Mouse (Mus musculus): ENCODE data around the gene Pim3. TPM values are rescaled to one million over a fixed set of nuclear protein-coding genes. Genes with fewer than 3 reads are reported as not detected.

Pim3 gene
- polyA plus RNA-seq, 1 experiment: 0.49 TPM

DNA sequence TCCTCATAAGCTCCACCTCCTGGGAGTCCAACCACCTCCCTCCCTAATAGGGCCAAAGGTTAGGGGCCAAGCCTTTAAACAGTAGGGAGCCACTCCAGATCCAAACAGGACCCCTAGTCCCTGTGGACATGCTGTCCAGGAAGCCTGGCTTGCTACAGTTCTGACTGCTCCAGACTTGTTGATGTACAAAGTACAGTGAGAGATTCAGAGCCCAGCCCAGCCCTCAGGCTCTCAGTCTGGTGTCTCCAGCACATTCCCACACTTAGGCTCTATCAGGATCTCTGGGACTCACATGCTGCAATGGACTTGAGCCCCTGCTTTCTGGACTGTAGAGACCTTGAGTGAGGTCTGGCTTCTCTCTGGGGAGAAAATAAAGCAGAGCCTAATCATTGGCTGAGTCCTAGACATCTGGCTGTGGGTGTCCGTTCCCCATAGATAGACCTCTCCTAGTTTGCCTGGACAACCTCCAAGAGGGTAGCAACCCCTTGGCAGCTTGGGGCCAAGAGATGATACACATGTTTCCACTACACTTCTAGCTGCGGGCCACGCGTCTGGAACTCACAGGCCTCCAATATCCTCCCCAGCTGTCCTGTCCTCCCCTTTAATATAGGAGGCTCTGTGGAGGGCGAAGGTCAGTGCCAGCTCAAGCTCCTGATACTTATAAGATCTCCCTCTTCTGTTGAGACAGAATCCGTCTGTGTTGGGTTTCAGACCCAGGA lies 6.2 kb downstream of the Pim3 start:
- H3K9me3 ChIP-seq (ENCODE audit: control insufficient read depth, low read length): peaks cover 5% of the 10 kb centered on the region
- H3K4me3 ChIP-seq (replicated peaks): no peak overlapping the region
- TF ChIP-seq TAL1 (IDR thresholded peaks at IDR 0.05; ENCODE audit: low read length): no peak
- TF ChIP-seq GATA1 (IDR thresholded peaks at IDR 0.05; ENCODE audit: low read length): no peak
- H3K27me3 ChIP-seq (ENCODE audit: control insufficient read depth): peaks cover 2% of the 10 kb centered on the region; the same call in 1 of the 2 replicates
- H3K4me1 ChIP-seq (ENCODE audit: control insufficient read depth): peaks cover 21% of the 10 kb centered on the region
- peaks cover 20% of the 10 kb centered on the region for H3K36me3 ChIP-seq (ENCODE audit: control insufficient read depth)

DNA sequence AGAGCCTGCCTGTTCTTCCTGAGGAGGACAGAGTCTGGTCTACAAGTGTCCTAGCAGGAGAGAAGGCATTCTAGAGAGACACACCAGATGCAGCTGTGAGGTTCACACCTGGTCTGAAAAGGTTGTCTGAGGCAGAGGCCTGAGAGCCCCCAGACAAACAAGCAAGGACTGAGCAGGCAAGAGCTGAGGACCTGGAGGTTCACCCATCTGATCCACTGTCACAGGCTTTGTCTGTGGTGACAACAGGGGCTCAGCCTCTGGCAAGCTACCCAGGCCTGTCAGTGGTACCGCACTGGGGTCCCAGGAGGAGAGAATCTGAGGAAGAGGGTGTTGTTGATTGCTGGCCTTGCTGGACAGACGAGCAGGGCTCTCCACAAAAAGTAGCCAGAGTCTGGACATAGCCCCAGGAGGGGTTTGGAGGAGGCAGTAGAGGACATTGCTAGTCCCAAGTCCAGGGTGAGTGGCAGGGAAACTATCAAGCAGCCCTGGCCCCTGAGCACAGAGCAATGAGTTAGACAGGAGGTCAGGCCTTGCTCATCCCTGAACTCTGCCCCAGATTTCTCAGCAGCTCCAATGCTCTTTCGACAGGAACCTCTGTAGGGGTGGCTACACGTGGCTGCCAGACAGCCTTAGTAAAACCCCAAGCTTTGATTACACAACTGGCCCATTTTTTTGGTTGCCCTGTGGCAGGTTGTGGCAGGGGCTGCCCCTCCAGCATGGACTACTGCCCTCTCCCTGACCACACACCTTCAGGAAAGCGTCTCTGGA lies 8.6 kb downstream of the Pim3 start:
- Histone ChIP-seq H3K4me1 (ENCODE audit: control insufficient read depth) (peaks cover 2% of the 10 kb centered on the region), H3K27me3 (ENCODE audit: control insufficient read depth) (peaks cover 1% of the 10 kb centered on the region; the same call in 1 of the 2 replicates), H3K36me3 (ENCODE audit: control insufficient read depth) (peaks cover 7% of the 10 kb centered on the region; the same call in 1 of the 2 replicates), H3K4me3 (replicated peaks) (no peak overlapping the region), H3K9me3 (ENCODE audit: control insufficient read depth, low read length) (peaks cover 5% of the 10 kb centered on the region)
- TF ChIP-seq GATA1 (IDR thresholded peaks at IDR 0.05; ENCODE audit: low read length) (no peak), TAL1 (IDR thresholded peaks at IDR 0.05; ENCODE audit: low read length) (no peak)

DNA sequence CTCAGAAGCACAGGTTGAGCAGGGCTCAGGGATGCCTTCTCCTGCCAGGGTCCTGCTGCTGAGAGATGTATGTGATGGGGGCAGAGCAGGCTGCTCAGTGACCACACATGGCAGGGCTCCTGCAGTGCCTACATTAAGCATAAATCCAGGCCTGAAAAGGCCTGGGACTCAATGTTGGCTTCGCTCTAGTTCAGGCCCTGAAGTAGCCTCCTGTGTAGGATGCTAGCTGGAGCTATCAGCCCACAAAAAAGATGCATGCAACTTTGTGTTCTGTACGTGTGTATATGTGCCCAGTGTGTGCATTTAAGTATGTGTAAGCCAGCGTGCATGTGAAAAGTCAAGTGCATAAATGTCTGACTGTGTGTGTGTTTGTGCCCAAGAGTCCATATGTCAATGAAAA lies 12.1 kb downstream of the Pim3 start:
- no peaks in the 10 kb centered on the region for H3K36me3 ChIP-seq (ENCODE audit: control insufficient read depth)
- no peaks in the 10 kb centered on the region for H3K9me3 ChIP-seq (ENCODE audit: control insufficient read depth, low read length)
- peaks cover 4% of the 10 kb centered on the region; the same call in 1 of the 2 replicates for H3K27me3 ChIP-seq (ENCODE audit: control insufficient read depth)
- H3K4me3 ChIP-seq (replicated peaks): no peak overlapping the region
- peaks cover 4% of the 10 kb centered on the region; the same call in 1 of the 2 replicates for H3K4me1 ChIP-seq (ENCODE audit: control insufficient read depth)
- TF ChIP-seq GATA1 (IDR thresholded peaks at IDR 0.05; ENCODE audit: low read length) (no peak), TAL1 (IDR thresholded peaks at IDR 0.05; ENCODE audit: low read length) (no peak)

DNA sequence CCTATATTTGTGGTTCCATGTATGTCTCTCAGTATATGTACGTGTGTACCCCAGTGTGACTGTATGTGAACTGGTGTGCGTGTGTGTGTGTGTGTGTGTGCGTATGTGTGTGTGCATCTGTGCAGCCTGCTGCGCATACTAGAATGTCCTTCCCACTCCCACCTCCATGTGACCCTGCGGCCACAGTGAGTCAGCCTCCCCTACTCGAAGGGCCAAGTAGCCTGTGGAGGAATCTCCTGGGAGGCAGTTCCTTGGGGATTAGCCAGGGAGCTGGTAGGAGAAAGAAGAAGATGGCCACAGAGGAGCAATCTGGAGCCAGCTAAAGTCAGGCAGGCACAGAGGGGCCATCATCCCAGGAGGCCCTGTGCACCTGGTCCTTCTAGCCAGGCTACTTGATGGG lies 12.5 kb downstream of the Pim3 start:
- Histone ChIP-seq H3K27me3 (ENCODE audit: control insufficient read depth) (peaks cover 4% of the 10 kb centered on the region; the same call in 1 of the 2 replicates), H3K4me1 (ENCODE audit: control insufficient read depth) (peaks cover 4% of the 10 kb centered on the region; the same call in 1 of the 2 replicates), H3K4me3 (replicated peaks) (no peak overlapping the region), H3K9me3 (ENCODE audit: control insufficient read depth, low read length) (no peaks in the 10 kb centered on the region), H3K36me3 (ENCODE audit: control insufficient read depth) (no peaks in the 10 kb centered on the region)
- no peak for TF ChIP-seq TAL1 (IDR thresholded peaks at IDR 0.05; ENCODE audit: low read length)
- no peak for TF ChIP-seq GATA1 (IDR thresholded peaks at IDR 0.05; ENCODE audit: low read length)

DNA sequence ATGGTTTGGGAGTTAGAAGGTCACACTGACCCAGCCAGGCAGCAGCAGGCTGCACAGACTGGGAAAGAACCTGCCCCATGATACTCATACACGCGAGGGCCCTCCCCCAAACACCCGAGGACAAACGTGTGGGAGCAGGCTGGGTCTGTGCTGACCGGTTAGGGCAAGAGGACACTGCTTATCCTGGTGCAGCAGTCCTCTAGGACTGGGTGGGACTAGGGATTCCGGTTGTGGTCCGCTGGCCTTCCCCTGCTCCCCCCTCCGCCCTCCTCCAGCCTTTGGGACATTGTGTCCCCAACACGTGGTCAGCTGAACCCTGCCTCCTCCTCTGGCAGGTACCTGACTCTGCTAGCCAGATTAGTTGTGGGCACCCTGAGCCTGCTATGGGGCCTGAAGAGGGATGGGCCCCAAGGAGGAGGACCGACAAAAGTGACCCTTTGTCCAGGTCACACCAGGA lies 13.7 kb downstream of the Pim3 start:
- Histone ChIP-seq H3K27me3 (ENCODE audit: control insufficient read depth) (peaks cover 4% of the 10 kb centered on the region; the same call in 1 of the 2 replicates), H3K4me3 (replicated peaks) (no peak overlapping the region), H3K4me1 (ENCODE audit: control insufficient read depth) (peaks cover 4% of the 10 kb centered on the region; the same call in 1 of the 2 replicates), H3K9me3 (ENCODE audit: control insufficient read depth, low read length) (no peaks in the 10 kb centered on the region), H3K36me3 (ENCODE audit: control insufficient read depth) (no peaks in the 10 kb centered on the region)
- no peak for TF ChIP-seq TAL1 (IDR thresholded peaks at IDR 0.05; ENCODE audit: low read length)

DNA sequence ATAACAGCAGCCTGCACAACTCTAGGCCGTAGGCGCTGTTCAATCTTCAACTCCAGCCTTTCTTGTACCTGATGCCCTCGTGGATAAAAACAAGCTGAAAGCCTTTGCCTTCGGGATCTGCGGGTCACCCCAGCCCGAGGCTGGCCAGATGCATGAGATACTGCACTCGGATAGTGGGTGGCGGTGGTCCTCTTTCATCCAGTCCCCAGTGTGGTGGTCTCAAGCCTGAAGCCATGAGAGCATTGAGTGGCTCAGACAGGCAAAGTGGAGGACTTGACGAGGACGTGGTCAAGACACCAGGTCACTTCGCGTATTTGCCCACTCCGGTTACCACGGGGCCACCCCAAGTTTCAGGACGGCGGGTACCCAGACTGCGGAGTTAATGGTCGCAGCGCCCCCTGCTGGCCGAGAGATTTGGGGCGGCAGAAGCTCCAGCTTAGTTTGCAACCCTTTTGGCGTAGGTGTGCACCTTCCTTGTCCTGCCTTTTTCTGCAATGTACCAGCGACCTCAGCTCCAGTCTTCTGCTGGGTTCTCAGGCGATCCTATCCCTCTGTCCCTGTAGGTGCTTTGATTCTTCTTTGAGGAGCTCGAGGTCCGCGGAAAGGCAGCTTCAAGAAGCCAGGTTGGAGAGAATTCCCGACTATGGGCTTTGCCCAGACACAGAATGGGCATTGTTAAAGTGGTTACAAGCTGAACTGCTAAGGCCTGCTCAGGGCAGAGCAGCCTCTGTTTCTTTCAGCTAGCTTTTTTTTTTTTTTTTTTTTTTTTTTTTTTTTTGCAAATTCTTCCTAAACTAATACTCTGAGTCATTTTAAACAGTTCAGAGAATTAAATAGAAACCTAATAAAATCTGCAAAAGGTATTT lies 14.4 kb downstream of the Pim3 start:
- Histone ChIP-seq H3K9me3 (ENCODE audit: control insufficient read depth, low read length) (no peaks in the 10 kb centered on the region), H3K36me3 (ENCODE audit: control insufficient read depth) (no peaks in the 10 kb centered on the region), H3K27me3 (ENCODE audit: control insufficient read depth) (peaks cover 4% of the 10 kb centered on the region; the same call in 1 of the 2 replicates), H3K4me3 (replicated peaks) (no peak overlapping the region), H3K4me1 (ENCODE audit: control insufficient read depth) (peaks cover 4% of the 10 kb centered on the region; the same call in 1 of the 2 replicates)
- TF ChIP-seq GATA1 (IDR thresholded peaks at IDR 0.05; ENCODE audit: low read length) (no peak), TAL1 (IDR thresholded peaks at IDR 0.05; ENCODE audit: low read length) (no peak)

DNA sequence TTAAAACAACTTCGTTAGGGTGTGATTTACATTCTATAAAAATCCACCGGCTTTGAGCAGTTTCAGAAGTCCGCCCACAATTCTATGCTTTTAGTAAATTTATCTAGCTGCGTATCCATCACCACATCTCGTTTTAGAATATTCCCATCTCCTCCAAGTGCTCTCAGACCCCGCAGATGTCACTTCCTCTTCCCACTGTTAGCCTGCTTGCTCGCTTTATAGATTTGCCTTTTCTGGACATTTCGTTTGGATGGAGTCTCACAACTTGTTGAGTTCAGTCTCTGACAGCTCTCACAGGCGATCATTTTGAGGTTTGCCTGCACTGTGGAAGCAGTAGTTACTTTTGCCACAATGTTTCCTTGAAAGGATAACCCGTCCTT lies 15.0 kb downstream of the Pim3 start:
- no peak for TF ChIP-seq GATA1 (IDR thresholded peaks at IDR 0.05; ENCODE audit: low read length)
- TF ChIP-seq TAL1 (IDR thresholded peaks at IDR 0.05; ENCODE audit: low read length): no peak
- Histone ChIP-seq H3K4me1 (ENCODE audit: control insufficient read depth) (peaks cover 4% of the 10 kb centered on the region; the same call in 1 of the 2 replicates), H3K4me3 (replicated peaks) (no peak overlapping the region), H3K27me3 (ENCODE audit: control insufficient read depth) (peaks cover 4% of the 10 kb centered on the region; the same call in 1 of the 2 replicates), H3K9me3 (ENCODE audit: control insufficient read depth, low read length) (no peaks in the 10 kb centered on the region), H3K36me3 (ENCODE audit: control insufficient read depth) (no peaks in the 10 kb centered on the region)

DNA sequence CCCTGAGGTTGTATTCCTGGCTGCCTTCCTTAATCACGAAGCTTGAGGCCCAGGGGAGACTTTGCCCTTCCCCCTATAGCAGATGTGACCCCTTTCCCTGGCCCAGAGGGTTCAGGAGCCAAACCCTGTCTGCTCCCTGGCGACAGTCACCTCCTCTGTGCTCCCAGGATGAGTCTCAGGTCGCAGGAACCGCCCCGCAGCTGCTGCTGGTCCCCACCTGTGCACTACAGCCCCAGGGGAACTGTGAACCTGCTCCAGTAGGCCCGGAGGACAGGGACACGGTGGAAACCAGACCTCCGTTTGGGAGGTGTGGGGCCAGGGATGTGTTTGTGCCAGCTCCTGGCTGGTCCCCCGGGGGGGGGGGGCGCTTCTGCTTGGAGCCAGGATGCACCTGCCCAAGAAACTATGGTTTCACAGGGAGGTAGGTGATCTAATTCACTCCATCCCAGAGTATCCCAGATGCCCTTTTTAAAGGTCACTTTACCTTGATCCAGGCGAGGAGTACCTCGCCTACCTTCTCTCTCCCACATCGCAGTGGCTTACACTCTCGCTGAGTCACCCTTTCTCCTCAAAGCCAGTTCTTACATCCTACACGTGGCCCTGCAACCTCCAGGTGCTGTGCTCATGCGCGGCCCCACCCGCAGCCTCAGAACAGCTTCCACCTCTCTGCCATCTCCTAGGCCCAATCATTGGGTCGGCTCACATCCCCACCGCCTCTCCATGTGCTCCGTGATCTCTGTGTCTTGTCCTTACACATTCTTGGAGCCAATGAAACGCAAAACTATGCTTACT lies 19.5 kb downstream of the Pim3 start:
- Histone ChIP-seq H3K4me1 (ENCODE audit: control insufficient read depth) (no peaks in the 10 kb centered on the region; the same call in 1 of the 2 replicates), H3K4me3 (replicated peaks) (no peak overlapping the region), H3K9me3 (ENCODE audit: control insufficient read depth, low read length) (no peaks in the 10 kb centered on the region), H3K27me3 (ENCODE audit: control insufficient read depth) (no peaks in the 10 kb centered on the region; the same call in 1 of the 2 replicates), H3K36me3 (ENCODE audit: control insufficient read depth) (no peaks in the 10 kb centered on the region)
- TF ChIP-seq TAL1 (IDR thresholded peaks at IDR 0.05; ENCODE audit: low read length): no peak
- no peak for TF ChIP-seq GATA1 (IDR thresholded peaks at IDR 0.05; ENCODE audit: low read length)

Measured in erythroblast, embryonic 14.5 days (primary cell).